Mouse (Mus musculus): ENCODE measurements around the gene Cers3. TPM values are rescaled to one million over a fixed set of nuclear protein-coding genes. Genes with fewer than 3 reads are reported as not detected.

The Cers3 gene
- total RNA-seq, 2 experiments from 2014 or later, result not detected

DNA sequence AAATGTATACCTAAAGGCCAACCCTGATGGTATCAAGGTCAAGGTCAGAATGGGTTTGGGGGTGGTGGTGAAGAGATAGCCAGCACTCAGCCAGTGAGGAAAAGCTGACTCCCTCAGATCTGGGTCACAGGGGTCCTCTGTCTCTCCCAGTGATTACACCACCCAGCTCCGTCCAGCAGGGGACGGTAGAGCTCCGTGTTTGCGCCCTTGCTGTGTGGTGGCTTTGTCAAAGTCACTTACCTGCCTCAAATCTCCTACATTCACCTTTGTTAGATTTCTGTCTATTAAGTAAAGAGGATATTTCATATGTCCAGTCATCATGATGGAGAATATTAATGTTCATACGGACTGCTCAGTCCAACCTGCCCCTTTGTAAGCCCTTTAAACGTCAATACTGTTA, 76.7 kb downstream of the Cers3 start:
- intact Hi-C loops (cut with DNase I; ENCODE audit: low total_unique reads), result no loop called here
- peak; percentile 41 for DNase-seq

- no peak for DNase-seq
- intact Hi-C loops (cut with DNase I; ENCODE audit: low total_unique reads), result loop anchor here (10.0 kb wide), 1 partner anchor 794 kb away; no protein-coding TSS in a partner anchor
Observed at GRCm38 (mm10) chr7:66830803-66831202, 87.5 kb downstream of the Cers3 start.

GRCm38 (mm10) chr7:66831295-66831694, 88.0 kb downstream of the Cers3 start:
- intact Hi-C loops (cut with DNase I; ENCODE audit: low total_unique reads), result loop anchor here (10.0 kb wide), 1 partner anchor 794 kb away; no protein-coding TSS in a partner anchor
- no peak for DNase-seq

GRCm38 (mm10) chr7:66839463-66840007, 96.2 kb downstream of the Cers3 start, which contains the start of gene Adamts17:
Gene Adamts17 (plus strand): TSS chr7:66839735.
- peak; percentile 93 for DNase-seq
- intact Hi-C loops (cut with DNase I; ENCODE audit: low total_unique reads), result loop anchor here (2.0 to 10.0 kb wide), 2 partner anchors 359 to 785 kb away; no protein-coding TSS in a partner anchor

DNA sequence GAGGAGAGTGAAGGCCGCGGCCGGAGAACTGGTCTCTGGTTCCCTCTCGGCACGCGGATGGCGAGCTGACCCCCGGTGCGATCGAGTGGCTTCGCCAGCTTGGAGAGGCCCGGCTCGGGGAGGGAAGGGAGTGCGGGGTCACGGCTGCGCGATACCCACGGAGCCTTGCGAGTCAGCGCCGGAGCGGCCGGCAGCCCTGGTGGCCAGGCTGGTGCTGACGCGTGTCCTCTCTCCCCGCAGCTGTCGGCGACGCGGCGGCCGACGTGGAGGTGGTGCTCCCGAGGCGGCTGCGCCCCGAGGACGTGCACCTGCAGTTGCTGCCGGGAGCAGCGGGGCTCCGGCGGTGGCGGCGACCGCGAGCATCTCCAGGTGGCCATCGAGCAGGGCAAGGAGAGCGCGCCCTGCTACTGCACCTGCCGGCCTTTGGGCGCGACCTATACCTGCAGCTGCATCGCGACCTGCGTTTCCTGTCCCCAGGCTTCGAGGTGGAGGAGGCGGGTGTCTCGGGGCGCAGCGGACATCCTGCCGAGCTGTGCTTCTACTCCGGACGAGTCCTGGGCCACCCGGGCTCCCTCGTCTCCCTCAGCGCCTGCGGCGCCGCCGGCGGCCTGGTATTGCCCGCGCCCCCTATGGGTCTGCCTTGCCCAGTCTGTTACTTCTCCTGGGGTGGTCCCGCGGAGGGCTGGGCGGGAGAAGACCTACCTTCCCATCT, 96.9 kb downstream of the Cers3 start:
- peak; percentile 51 for DNase-seq
- intact Hi-C loops (cut with DNase I; ENCODE audit: low total_unique reads), result loop anchor here (2.0 kb wide), 1 partner anchor 359 kb away; no protein-coding TSS in a partner anchor

DNA sequence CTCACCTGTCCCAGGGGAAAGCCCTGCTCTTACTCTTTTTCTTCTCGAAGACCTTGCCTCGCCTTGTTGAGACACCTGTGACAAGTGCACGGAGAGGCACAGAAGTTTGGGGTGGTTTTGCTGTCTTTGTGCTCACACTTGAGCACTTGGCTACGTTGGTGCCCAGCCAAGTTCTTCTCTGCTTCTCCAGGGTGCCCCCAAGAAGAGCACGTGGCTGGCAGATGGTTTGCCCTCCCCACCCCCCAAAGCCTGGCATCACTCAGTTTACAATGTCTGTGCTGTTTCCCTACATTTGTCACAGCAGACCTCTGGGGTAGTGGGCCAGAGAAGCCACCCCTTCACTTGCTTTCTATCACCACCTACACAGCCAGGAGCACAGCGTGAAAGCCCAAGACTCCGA, 97.9 kb downstream of the Cers3 start:
- peak; percentile 11 for DNase-seq
- intact Hi-C loops (cut with DNase I; ENCODE audit: low total_unique reads), result loop anchor here (2.0 kb wide), 1 partner anchor 358 kb away; no protein-coding TSS in a partner anchor

DNA sequence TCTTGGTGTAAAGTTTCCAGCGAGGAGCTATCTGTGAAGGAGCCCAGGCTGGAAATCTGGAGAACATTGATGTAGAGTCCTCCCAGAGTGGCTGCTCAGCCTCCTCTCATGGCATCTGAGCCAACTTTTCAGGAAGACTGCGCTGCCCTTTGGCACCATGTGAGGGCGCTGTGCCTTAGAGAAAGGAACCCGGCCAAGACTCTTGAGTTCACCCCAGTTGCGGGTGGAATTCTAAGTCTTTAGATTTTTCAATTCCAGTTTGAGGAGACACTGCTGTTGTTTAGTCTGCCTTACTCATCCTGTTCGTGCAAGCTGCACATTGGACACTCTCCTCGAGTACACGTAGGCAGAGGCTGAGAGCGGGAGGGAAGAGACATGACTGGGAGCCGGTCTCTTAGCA, 98.7 kb downstream of the Cers3 start:
- intact Hi-C loops (cut with DNase I; ENCODE audit: low total_unique reads), result no loop called here
- DNase-seq, result peak; percentile 76

GRCm38 (mm10) chr7:66843846-66844245, 100.5 kb downstream of the Cers3 start:
- DNase-seq, result no peak
- intact Hi-C loops (cut with DNase I; ENCODE audit: low total_unique reads), result no loop called here

- no peak for DNase-seq
- intact Hi-C loops (cut with DNase I; ENCODE audit: low total_unique reads), result no loop called here
Observed at GRCm38 (mm10) chr7:66846582-66846981, 103.3 kb downstream of the Cers3 start.

GRCm38 (mm10) chr7:66847299-66847698, 104.0 kb downstream of the Cers3 start:
- no peak for DNase-seq
- intact Hi-C loops (cut with DNase I; ENCODE audit: low total_unique reads), result no loop called here

- intact Hi-C loops (cut with DNase I; ENCODE audit: low total_unique reads), result no loop called here
- no peak for DNase-seq
Observed at GRCm38 (mm10) chr7:66849316-66849715, 106.0 kb downstream of the Cers3 start.

DNA sequence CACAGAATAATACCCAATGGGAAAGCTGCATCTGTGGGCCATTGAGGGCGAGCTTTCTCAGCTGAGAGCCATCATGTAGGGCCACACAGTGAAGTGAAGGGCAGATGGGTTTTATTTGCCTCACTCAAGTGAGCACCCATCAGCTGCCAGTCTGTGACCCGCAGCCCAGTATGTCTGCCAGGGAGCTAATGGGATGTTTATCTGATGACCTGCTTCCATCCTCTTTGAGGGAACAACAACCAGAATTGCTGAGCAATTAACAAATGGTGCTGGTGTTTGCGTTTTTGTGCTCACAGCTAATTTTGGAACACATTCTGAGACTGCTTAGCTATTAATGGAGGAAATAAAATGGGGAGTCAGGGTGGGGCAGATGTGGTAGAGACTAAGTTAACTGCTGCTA, 108.9 kb downstream of the Cers3 start:
- intact Hi-C loops (cut with DNase I; ENCODE audit: low total_unique reads), result no loop called here
- no peak for DNase-seq

DNA sequence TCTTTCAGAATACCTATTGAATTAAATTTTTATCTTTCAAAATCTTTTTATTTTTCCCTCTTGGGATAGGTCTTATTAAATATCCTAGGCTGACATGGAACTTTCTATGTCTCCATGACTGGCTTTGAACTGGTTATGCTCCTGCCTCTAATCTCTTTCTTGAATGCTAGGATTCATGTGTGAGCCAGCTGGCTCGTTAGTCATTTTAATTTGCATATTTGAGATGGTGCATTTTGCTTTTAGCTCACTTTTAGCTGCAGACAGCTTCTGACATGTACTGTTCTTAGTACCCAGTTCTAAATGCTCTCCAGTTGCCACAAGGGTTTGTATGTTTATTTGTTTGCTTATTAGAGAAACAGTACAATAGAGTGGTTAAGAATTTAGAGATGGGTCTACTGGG, 114.3 kb downstream of the Cers3 start:
- no peak for DNase-seq
- intact Hi-C loops (cut with DNase I; ENCODE audit: low total_unique reads), result no loop called here

DNA sequence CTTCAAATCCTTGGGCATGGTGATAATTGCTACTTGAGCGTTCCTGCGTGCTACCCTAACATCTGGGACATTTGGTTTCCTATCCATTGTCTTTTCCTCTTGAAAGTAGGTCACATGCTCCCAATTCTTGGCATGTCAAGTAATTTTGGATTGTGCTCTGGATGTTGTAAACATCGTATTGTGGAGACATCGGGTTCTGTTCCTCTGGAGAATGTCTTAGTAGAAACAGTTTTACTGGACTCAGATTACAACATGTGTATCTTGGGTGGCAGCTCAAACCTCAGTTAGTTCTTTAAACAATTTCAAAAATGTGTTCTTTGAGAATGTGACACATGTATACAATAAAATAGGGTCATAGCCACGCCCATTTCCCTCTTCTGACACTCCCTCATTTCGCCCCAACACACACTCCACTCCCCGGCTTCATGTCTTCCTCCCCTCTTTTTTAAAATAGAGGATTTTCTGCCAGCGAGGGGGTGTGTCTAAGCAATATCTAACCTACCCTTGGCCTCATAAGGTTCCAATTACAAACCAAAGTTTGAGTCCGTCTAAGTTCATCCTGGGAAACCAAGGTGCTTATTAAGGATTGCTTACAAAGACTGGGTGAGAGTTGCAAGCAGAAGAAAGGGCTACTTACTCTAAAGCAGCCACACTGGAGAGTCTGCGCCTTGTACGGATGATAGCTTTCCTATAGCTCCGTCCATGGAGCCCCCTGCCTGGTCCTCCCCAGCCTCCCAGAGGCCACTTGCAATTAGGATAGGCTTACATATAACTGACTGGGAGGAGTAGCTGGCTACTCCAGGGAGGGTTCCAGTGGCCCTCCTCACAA, 115.2 kb downstream of the Cers3 start:
- intact Hi-C loops (cut with DNase I; ENCODE audit: low total_unique reads), result no loop called here
- DNase-seq, result no peak

GRCm38 (mm10) chr7:66859220-66859619, 115.9 kb downstream of the Cers3 start:
- intact Hi-C loops (cut with DNase I; ENCODE audit: low total_unique reads), result no loop called here

GRCm38 (mm10) chr7:66866944-66867718, 123.8 kb downstream of the Cers3 start:
- peak; percentile 23 for DNase-seq
- intact Hi-C loops (cut with DNase I; ENCODE audit: low total_unique reads), result no loop called here

More at GRCm38 (mm10) chr7:66859220-66859619, 115.9 kb downstream of the Cers3 start:
- DNase-seq, result no peak

DNA sequence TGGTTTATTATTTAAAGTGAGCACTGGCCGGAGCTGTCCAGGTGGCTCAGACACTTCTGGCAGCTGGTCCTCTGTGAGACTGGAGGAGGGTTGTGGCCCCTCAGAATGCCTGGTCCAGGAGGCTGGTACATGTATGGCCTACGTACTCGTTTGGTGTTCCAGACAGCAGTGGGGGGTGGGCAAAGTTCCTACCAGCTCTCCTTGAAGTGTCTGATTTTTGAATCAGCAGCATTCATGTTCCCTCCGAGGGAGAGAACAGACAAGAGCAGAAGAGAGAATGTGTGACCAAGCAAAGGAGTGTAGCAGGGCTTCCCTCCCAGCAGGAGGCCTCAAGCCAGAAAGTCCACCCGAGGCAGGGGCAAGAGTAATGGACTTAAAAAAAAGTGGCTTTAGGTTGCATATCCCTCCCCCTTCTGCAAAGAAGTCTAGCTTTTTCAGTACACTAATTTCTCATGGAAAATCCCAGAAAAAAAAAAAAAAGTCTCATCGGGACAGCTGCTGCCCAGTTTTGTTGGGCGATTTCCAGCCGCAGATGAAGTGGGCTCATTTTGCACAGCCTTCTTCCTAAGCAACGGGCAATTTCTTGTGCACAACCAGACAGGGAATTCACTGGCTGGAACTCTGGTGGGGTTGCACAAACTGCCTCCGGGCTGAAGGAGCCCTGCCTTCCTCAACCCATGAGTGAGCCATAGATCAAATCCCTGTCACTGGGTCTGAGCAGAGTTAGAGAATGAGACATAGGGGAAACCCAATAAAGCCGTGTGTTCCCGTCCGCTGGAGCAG, 124.6 kb downstream of the Cers3 start:
- intact Hi-C loops (cut with DNase I; ENCODE audit: low total_unique reads), result no loop called here
- peak; percentile 59 for DNase-seq

GRCm38 (mm10) chr7:66871520-66871919, 128.2 kb downstream of the Cers3 start:
- intact Hi-C loops (cut with DNase I; ENCODE audit: low total_unique reads), result no loop called here
- DNase-seq, result no peak
